10 mouse cellular contexts compared by ENCODE assay signal in the genomic region with DNA sequence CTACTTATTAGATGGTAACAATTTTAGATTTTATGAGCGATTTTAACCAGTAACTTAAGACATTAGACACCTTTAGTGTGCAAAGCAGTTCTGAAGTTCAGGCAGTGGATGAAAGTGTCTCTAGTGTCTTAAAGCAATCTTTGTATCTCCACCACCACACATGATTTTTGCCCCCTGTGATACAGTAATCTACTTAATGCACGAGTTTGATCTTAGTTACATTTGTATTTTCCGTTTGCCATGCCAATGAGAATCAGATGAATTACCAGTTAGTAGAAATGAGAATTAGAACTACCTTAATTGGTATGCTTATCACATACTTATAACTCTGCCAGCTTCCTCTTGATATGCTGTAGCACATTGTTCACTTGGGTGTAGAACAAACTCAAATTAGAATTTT.
DNase-seq lines count a peak whose midpoint lies in the region; ATAC-seq and TF ChIP-seq lines count a peak whose summit lies in the region.
"Had no signal": no experiment of that assay in that cellular context is flagged by ENCODE, and none has a peak within 500 bp of the region (broad histone marks: within the 10 kb centered on the region; RNA-seq: fewer than 3 reads in every experiment).

No protein-coding gene starts in this region.

- H3K27ac ChIP-seq in heart, embryonic 15.5 days = no peak overlapping the region
- H3K27ac ChIP-seq in lung, embryonic 16.5 days (ENCODE audit: low read length) = no peak overlapping the region
- no peak overlapping the region for H3K27ac ChIP-seq in limb, embryonic 14.5 days (replicated peaks; ENCODE audit: low read depth, low read length)
- no peak overlapping the region for H3K27ac ChIP-seq in stomach, postnatal 0 days (replicated peaks)

- no peak for ATAC-seq in heart, embryonic 15.5 days (replicated peaks; ENCODE audit: insufficient number of reproducible peaks, insufficient read depth, low FRiP score, low read depth)
- no peak for ATAC-seq in lung, embryonic 16.5 days (ENCODE audit: low read depth)
- ATAC-seq in limb, embryonic 14.5 days (ENCODE audit: low FRiP score, low read depth) = no peak
- ATAC-seq in stomach, postnatal 0 days (ENCODE audit: low FRiP score, low TSS enrichment) = no peak
- ATAC-seq: activated CD4-positive, CD25-positive, alpha-beta regulatory T cell, adult 4 months had no signal

- no peaks in the 10 kb centered on the region for H3K27me3 ChIP-seq in heart, embryonic 15.5 days
- H3K27me3 ChIP-seq in lung, embryonic 16.5 days (ENCODE audit: control insufficient read depth, insufficient read depth, low read depth, low read length) = no peaks in the 10 kb centered on the region
- H3K27me3 ChIP-seq in limb, embryonic 14.5 days (ENCODE audit: control insufficient read depth, insufficient read depth, low read length) = no peaks in the 10 kb centered on the region
- H3K27me3 ChIP-seq in stomach, postnatal 0 days (ENCODE audit: control insufficient read depth, insufficient read depth, low read length) = no peaks in the 10 kb centered on the region

- H3K36me3 ChIP-seq in heart, embryonic 15.5 days = no peaks in the 10 kb centered on the region
- no peaks in the 10 kb centered on the region for H3K36me3 ChIP-seq in lung, embryonic 16.5 days (ENCODE audit: control insufficient read depth, insufficient read depth, low read length)
- H3K36me3 ChIP-seq in limb, embryonic 14.5 days (ENCODE audit: control insufficient read depth, insufficient read depth, low read length) = peaks cover 3% of the 10 kb centered on the region; the same call in 1 of the 2 replicates
- H3K36me3 ChIP-seq in stomach, postnatal 0 days (ENCODE audit: control insufficient read depth, insufficient read depth, low read length) = no peaks in the 10 kb centered on the region

- H3K9me3 ChIP-seq in heart, embryonic 15.5 days (replicated peaks) = no peaks in the 10 kb centered on the region
- 0 out of 2 replicates have a peak, but pooled peaks cover under 1% of the 10 kb centered on the region for H3K9me3 ChIP-seq in lung, embryonic 16.5 days (ENCODE audit: control insufficient read depth, low read length)
- H3K9me3 ChIP-seq in limb, embryonic 14.5 days (ENCODE audit: control insufficient read depth, low read length) = no peaks in the 10 kb centered on the region; the same call in 1 of the 2 replicates
- H3K9me3 ChIP-seq in stomach, postnatal 0 days (ENCODE audit: control insufficient read depth, low read length) = no peaks in the 10 kb centered on the region

- no peak for TF ChIP-seq POLR2A in limb, embryonic 14.5 days (IDR thresholded peaks at IDR 0.05; ENCODE audit: borderline replicate concordance, extremely low read depth, insufficient read depth, insufficient read length)

- TF ChIP-seq CTCF in stomach, postnatal 0 days (IDR thresholded peaks at IDR 0.05; ENCODE audit: low read depth) = no peak

- no peak overlapping the region for H3K9ac ChIP-seq in heart, embryonic 15.5 days
- no peak overlapping the region for H3K9ac ChIP-seq in lung, embryonic 16.5 days (ENCODE audit: low read length)
- no peak overlapping the region for H3K9ac ChIP-seq in limb, embryonic 14.5 days (ENCODE audit: low read depth, low read length, severe bottlenecking)
- no peak overlapping the region; the same call in 1 of the 2 replicates for H3K9ac ChIP-seq in stomach, postnatal 0 days (ENCODE audit: low read length)

- WGBS in heart, embryonic 15.5 days = 48% methylated on average over 3 of the region's 3 CpGs
- WGBS in lung, embryonic 16.5 days = 54% methylated on average over 3 of the region's 3 CpGs
- 62% methylated on average over 3 of the region's 3 CpGs for WGBS in limb, embryonic 14.5 days
- 34% methylated on average over 3 of the region's 3 CpGs for WGBS in stomach, postnatal 0 days

- peak overlapping the region; percentile 57 for H3K4me2 ChIP-seq in heart, embryonic 15.5 days
- peak overlapping the region; percentile 53 for H3K4me2 ChIP-seq in lung, embryonic 16.5 days (ENCODE audit: low read depth, low read length)
- H3K4me2 ChIP-seq in limb, embryonic 14.5 days (replicated peaks; ENCODE audit: low read depth, low read length, severe bottlenecking) = peak overlapping the region; percentile 39
- H3K4me2 ChIP-seq in stomach, postnatal 0 days (replicated peaks; ENCODE audit: low read depth) = peak overlapping the region; percentile 47

- TF ChIP-seq EP300 in stomach, postnatal 0 days (optimal IDR thresholded peaks at IDR 0.05) = no peak

- peaks cover 15% of the 10 kb centered on the region for H3K4me1 ChIP-seq in heart, embryonic 15.5 days (replicated peaks)
- peaks cover 3% of the 10 kb centered on the region; the same call in 1 of the 2 replicates for H3K4me1 ChIP-seq in lung, embryonic 16.5 days (replicated peaks; ENCODE audit: control insufficient read depth, insufficient read depth, low read length)
- peaks cover 15% of the 10 kb centered on the region for H3K4me1 ChIP-seq in limb, embryonic 14.5 days (ENCODE audit: control insufficient read depth, insufficient read depth, low read length)
- no peaks in the 10 kb centered on the region for H3K4me1 ChIP-seq in stomach, postnatal 0 days (replicated peaks; ENCODE audit: control insufficient read depth, insufficient read depth)

- DNase-seq in heart, adult 8-10 months (ENCODE audit: low spot score) = no peak
- DNase-seq in lung, postnatal 4 days = no peak
- DNase-seq in limb, embryonic 14.5 days (ENCODE audit: low spot score) = no peak
- no peak for DNase-seq in stomach, postnatal 0 days (ENCODE audit: low spot score)
- DNase-seq in adrenal gland, postnatal 4 days (ENCODE audit: low spot score in 2 of 2) = no peak
- no peak for DNase-seq in gastrocnemius, adult 18-20 months (ENCODE audit: low spot score)
- DNase-seq: cerebellum, adult 2 months had no signal

- H3K4me3 ChIP-seq in heart, embryonic 15.5 days = peak overlapping the region; percentile 32
- peak overlapping the region; percentile 29 for H3K4me3 ChIP-seq in lung, embryonic 16.5 days (ENCODE audit: low read length)
- H3K4me3 ChIP-seq in limb, embryonic 14.5 days (replicated peaks; ENCODE audit: low read length) = peak overlapping the region; percentile 23
- peak overlapping the region; percentile 29 for H3K4me3 ChIP-seq in stomach, postnatal 0 days (ENCODE audit: low read depth, low read length)
